Mouse (Mus musculus): ENCODE data around the gene Hacd2. TPM values are rescaled to one million over a fixed set of nuclear protein-coding genes. Genes with fewer than 3 reads are reported as not detected.

Gene Hacd2
- polyA plus RNA-seq, 1 experiment from 2014 or later = 60.8 TPM

DNA sequence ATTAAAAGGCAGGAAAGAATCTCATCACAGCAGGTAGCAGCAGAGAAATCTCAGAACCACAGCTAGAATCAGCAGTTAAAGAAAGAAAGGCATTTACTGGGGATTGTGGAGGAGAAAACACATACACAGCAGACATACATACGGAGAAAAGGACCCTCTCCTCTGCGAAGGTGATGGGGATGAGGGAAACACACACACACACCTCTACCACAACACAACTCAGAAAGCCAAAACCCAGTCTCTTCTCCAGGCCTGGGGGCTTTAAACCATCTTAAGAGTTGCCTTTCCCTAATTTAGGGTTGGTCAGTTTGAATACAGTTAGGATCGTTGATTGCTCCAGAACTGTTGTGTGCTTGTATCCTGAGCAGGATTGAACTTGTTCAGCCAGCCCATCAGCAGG is 45.4 kb downstream of the Hacd2 start:
- Histone ChIP-seq H3K36me3 (ENCODE audit: insufficient read depth, low read length) (no peaks in the 10 kb centered on the region), H3K27ac (ENCODE audit: low read length) (no peak overlapping the region), H3K4me1 (ENCODE audit: insufficient read depth, low read depth, low read length) (no peaks in the 10 kb centered on the region), H3K9me3 (ENCODE audit: low read length) (no peaks in the 10 kb centered on the region), H3K4me2 (replicated peaks; ENCODE audit: low read depth, low read length) (no peak overlapping the region), H3K4me3 (ENCODE audit: low read depth, low read length) (no peak overlapping the region), H3K9ac (replicated peaks; ENCODE audit: low read depth) (no peak overlapping the region), H3K27me3 (replicated peaks; ENCODE audit: insufficient read depth, low read length) (no peaks in the 10 kb centered on the region)
- ATAC-seq = no peak
- no peak for DNase-seq (ENCODE audit: low spot score)
- TF ChIP-seq CTCF (IDR thresholded peaks at IDR 0.05) = no peak
- TF ChIP-seq EP300 (IDR thresholded peaks at IDR 0.05) = no peak
- 97% methylated on average over 3 of the region's 3 CpGs for WGBS

DNA sequence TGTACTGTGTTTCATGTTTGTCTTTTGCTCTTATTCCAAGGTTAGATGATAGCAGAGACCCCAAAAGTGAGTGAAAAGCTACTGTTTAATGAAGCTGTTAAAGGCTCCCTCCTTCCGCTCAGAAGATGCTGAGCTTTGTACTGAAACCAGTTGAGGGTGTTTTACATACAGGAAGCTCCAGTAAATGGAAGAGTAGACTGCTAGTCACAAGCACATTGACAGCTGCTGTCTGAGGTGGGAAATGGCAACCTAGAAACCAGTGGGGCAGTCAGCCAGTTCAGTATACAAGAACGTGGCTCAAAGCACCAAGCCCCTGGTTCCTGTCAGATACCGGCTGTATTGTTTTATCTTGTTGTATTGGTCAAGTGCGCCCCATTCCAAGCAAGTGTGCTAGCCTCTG is 46.7 kb downstream of the Hacd2 start:
- Histone ChIP-seq H3K36me3 (ENCODE audit: insufficient read depth, low read length) (no peaks in the 10 kb centered on the region), H3K27me3 (replicated peaks; ENCODE audit: insufficient read depth, low read length) (no peaks in the 10 kb centered on the region), H3K4me2 (replicated peaks; ENCODE audit: low read depth, low read length) (no peak overlapping the region), H3K9me3 (ENCODE audit: low read length) (no peaks in the 10 kb centered on the region), H3K4me1 (ENCODE audit: insufficient read depth, low read depth, low read length) (no peaks in the 10 kb centered on the region), H3K9ac (replicated peaks; ENCODE audit: low read depth) (no peak overlapping the region), H3K27ac (ENCODE audit: low read length) (no peak overlapping the region), H3K4me3 (ENCODE audit: low read depth, low read length) (no peak overlapping the region)
- DNase-seq (ENCODE audit: low spot score) (no peak), ATAC-seq (no peak)
- no peak for TF ChIP-seq CTCF (IDR thresholded peaks at IDR 0.05)
- no peak for TF ChIP-seq EP300 (IDR thresholded peaks at IDR 0.05)
- 81% methylated on average over 4 of the region's 4 CpGs for WGBS

DNA sequence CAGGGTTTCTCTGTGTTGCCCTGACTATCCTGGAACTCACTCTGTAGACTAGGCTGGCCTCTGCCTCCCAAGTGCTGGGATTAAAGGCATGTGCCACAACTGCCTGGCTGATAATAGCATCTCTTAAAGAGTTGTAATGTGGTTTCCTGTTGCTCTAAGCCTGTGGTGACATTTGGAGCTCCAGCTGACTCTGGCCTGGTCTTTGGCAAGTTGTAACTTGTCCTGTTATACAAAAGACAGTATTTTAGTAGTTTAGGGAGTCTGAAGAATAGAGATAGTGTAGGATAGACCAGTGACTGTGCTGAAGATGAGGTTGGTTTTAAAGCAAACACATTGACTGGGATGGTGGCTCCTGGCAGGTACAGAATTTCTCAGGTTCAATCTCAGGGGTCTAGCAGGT is 52.2 kb downstream of the Hacd2 start:
- no peak for ATAC-seq
- no peak for TF ChIP-seq EP300 (IDR thresholded peaks at IDR 0.05)
- TF ChIP-seq CTCF (IDR thresholded peaks at IDR 0.05) = no peak
- H3K4me3 ChIP-seq (ENCODE audit: low read depth, low read length) = no peak overlapping the region

DNA sequence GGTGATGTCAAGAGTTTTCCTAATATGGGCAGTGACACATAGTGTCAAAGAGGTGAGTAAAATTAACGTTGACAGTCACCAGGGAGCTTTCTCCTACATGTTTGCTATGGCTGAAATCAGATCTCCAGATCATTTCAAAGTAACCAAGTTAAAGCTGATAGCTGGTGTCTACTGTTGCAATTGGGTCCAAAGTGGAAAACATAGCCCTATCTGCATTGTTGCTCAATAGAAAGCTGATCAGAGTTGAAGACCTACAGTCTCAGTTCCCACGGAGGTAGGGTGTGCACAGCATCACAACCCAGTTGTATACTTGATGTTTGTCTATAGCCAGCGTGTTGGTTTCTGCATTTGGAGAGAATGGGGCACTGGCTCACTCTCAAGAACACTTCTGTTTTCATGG is 53.4 kb downstream of the Hacd2 start:
- DNase-seq (ENCODE audit: low spot score) (no peak), ATAC-seq (no peak)
- H3K4me3 ChIP-seq (ENCODE audit: low read depth, low read length) = no peak overlapping the region
- no peaks in the 10 kb centered on the region for H3K9me3 ChIP-seq (ENCODE audit: low read length)
- 83% methylated on average over 3 of the region's 3 CpGs for WGBS
- H3K27me3 ChIP-seq (replicated peaks; ENCODE audit: insufficient read depth, low read length) = no peaks in the 10 kb centered on the region
- TF ChIP-seq EP300 (IDR thresholded peaks at IDR 0.05) (no peak), CTCF (IDR thresholded peaks at IDR 0.05) (no peak)
- no peak overlapping the region for H3K27ac ChIP-seq (ENCODE audit: low read length)
- no peaks in the 10 kb centered on the region for H3K4me1 ChIP-seq (ENCODE audit: insufficient read depth, low read depth, low read length)
- peaks cover 4% of the 10 kb centered on the region; the same call in 1 of the 2 replicates for H3K36me3 ChIP-seq (ENCODE audit: insufficient read depth, low read length)
- no peak overlapping the region for H3K9ac ChIP-seq (replicated peaks; ENCODE audit: low read depth)
- H3K4me2 ChIP-seq (replicated peaks; ENCODE audit: low read depth, low read length) = no peak overlapping the region

More for the DNA sequence above, 52.2 kb downstream of the Hacd2 start:
- no peak for DNase-seq (ENCODE audit: low spot score)
- H3K27ac ChIP-seq (ENCODE audit: low read length) = no peak overlapping the region
- H3K4me1 ChIP-seq (ENCODE audit: insufficient read depth, low read depth, low read length) = no peaks in the 10 kb centered on the region
- H3K27me3 ChIP-seq (replicated peaks; ENCODE audit: insufficient read depth, low read length) = no peaks in the 10 kb centered on the region
- H3K4me2 ChIP-seq (replicated peaks; ENCODE audit: low read depth, low read length) = no peak overlapping the region
- no peaks in the 10 kb centered on the region for H3K9me3 ChIP-seq (ENCODE audit: low read length)
- H3K9ac ChIP-seq (replicated peaks; ENCODE audit: low read depth) = no peak overlapping the region
- peaks cover 4% of the 10 kb centered on the region; the same call in 1 of the 2 replicates for H3K36me3 ChIP-seq (ENCODE audit: insufficient read depth, low read length)

DNA sequence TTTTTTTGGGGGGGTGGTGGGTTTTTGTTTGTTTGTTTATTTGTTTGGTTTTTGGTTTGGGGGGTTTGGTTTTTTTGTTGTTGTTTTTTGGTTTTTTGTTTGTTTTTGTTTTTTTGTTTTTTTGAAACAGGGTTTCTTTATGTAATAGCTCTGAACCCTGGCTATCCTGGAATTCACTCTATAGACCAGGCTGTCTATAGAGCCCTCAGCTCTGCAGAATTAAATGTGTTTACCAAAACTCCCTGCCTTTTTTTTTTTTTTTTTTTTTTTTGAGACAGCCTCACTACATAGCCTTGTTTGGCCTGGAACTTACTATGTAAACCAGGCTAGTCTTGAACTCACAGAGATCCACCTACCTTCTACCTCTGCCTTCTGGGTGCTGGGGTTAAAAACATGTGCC is 71.3 kb downstream of the Hacd2 start:
- no peaks in the 10 kb centered on the region for H3K9me3 ChIP-seq (ENCODE audit: low read length)
- H3K4me1 ChIP-seq (ENCODE audit: insufficient read depth, low read depth, low read length) = no peaks in the 10 kb centered on the region
- no peak overlapping the region for H3K4me2 ChIP-seq (replicated peaks; ENCODE audit: low read depth, low read length)
- H3K4me3 ChIP-seq (ENCODE audit: low read depth, low read length) = no peak overlapping the region
- no peaks in the 10 kb centered on the region for H3K27me3 ChIP-seq (replicated peaks; ENCODE audit: insufficient read depth, low read length)
- TF ChIP-seq CTCF (IDR thresholded peaks at IDR 0.05) (no peak), EP300 (IDR thresholded peaks at IDR 0.05) (no peak)
- H3K27ac ChIP-seq (ENCODE audit: low read length) = no peak overlapping the region
- no peaks in the 10 kb centered on the region for H3K36me3 ChIP-seq (ENCODE audit: insufficient read depth, low read length)
- no peak overlapping the region for H3K9ac ChIP-seq (replicated peaks; ENCODE audit: low read depth)
- no peak for ATAC-seq
- DNase-seq (ENCODE audit: low spot score) = no peak

DNA sequence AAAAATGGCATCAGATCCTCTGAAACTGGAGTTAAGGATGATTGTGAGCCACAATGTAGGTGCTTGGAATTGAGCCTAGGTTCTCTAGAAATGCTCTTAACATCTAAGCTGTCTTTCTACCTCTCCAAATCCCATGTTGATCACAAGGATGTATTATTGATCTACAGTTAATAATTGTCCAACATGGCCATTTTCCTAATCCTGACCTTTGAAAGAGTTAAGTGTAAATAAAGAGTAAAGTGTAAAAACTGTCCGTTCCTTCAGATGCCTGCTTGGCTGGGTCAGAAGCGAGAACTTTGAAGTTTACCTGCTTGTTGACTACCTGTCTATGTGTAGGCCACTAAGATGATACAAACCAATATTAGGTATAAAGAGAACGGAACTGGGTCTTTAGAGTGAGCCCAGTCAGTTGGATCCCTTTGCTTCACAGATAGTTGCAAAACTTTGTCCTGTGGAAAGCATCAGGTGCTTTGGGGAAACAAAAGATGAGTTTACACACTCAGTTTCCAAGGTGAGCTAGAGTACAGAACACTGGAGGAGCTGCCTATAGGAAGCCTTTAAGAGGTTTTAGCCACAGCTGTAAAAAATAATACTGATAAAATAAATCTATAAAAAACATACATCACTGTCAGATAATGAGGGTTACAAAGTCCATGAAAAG is 75.8 kb downstream of the Hacd2 start:
- ATAC-seq (no peak), DNase-seq (ENCODE audit: low spot score) (no peak)
- TF ChIP-seq CTCF (IDR thresholded peaks at IDR 0.05) = no peak
- Histone ChIP-seq H3K4me1 (ENCODE audit: insufficient read depth, low read depth, low read length) (no peaks in the 10 kb centered on the region), H3K27ac (ENCODE audit: low read length) (no peak overlapping the region), H3K9ac (replicated peaks; ENCODE audit: low read depth) (no peak overlapping the region), H3K36me3 (ENCODE audit: insufficient read depth, low read length) (no peaks in the 10 kb centered on the region), H3K4me2 (replicated peaks; ENCODE audit: low read depth, low read length) (no peak overlapping the region), H3K27me3 (replicated peaks; ENCODE audit: insufficient read depth, low read length) (no peaks in the 10 kb centered on the region), H3K4me3 (ENCODE audit: low read depth, low read length) (no peak overlapping the region), H3K9me3 (ENCODE audit: low read length) (no peaks in the 10 kb centered on the region)
- 92% methylated on average over 3 of the region's 3 CpGs for WGBS
